Mouse (Mus musculus) cerebellum, postnatal 4 days (tissue): ENCODE measurements around the gene Fntb.

ENCODE experiments used
- DNase-seq, 2 experiments: peaks; one replicate each; pipeline ENCODE4 v3.0.0; 2022; ENCODE audit warnings: low spot score in 2 of 2, mixed read lengths in 1 of 2

The Fntb gene

GRCm38 (mm10) chr12:76954698-76955423 is 189.5 kb downstream of the Fntb start:
- DNase-seq: peak; percentile 38 to 81

GRCm38 (mm10) chr12:76957688-76958087 is 192.3 kb downstream of the Fntb start:
- no peak for DNase-seq

- peak in 1 of 2 experiments; percentile 35 for DNase-seq
Observed at GRCm38 (mm10) chr12:76961052-76961931, 195.9 kb downstream of the Fntb start.

GRCm38 (mm10) chr12:76961932-76962891 is 196.8 kb downstream of the Fntb start, which contains the start of gene Max:
Gene Max, minus strand, starts transcription at chr12:76962201.
- DNase-seq: peak; percentile 98

GRCm38 (mm10) chr12:76965089-76965488 is 199.7 kb downstream of the Fntb start:
- DNase-seq: no peak

GRCm38 (mm10) chr12:76965876-76966275 is 200.5 kb downstream of the Fntb start:
- no peak for DNase-seq
